Mouse (Mus musculus): Measurements from ENCODE around the gene Pias4.

DNA sequence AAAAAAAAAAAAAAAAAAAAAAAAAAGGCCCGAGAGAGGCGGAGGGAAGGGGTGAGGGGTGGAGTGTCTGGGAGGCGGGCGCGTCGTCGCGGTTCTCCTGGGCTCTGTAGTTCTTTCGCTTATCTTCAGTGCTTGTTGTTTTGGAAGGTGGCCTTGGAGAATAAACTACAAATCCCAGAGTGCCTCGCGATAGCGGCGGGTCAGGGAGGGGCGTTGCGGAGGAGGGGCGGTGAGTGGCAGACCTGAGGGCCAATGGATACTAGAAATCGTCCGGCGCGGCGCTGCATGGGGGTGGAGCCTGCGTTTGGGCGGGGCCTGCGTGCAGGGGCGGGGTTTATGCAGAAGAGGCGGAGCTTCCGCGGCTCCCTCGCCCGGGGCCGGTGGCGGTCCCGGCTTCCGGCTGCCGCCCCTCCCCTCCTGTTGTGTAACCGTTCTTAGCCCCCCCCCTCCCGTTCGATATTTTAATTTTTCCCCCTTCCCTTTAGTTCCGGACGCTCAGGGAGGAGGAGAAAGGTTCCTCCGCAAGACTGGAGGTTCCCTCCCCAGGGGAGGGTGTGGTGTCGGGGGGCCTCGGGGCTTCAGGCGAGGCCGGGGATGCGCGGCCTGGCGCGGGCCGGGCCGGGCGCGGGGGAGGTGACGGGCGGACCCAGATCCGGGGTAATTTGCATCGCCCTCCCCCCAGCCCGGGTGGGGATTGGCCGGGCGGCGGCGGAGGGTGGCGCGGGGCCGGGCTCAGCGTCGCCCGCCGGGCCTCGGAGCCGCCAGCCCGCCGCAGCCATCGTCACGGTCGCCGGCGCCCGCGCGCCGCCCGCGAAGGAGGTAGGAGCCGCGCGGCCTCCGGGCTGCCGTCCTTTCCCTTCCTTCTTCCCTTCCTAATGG lies 30.2 kb downstream of the Pias4 start:
- TF ChIP-seq EP300 (optimal IDR thresholded peaks at IDR 0.05) (no peak), CTCF (IDR thresholded peaks at IDR 0.05; ENCODE audit: low read depth) (no peak)

Data from stomach, postnatal 0 days (tissue).